Mouse (Mus musculus) cortical plate, adult 2 months (tissue): Measurements from ENCODE around the gene Ptpn5.

Source experiments
- CTCF ChIP-seq: fragments of 200-500 bp; IDR thresholded peaks from 2 replicates; pipeline ENCODE4 v1.5.1; 2011; ENCODE audit warnings: mild to moderate bottlenecking, control low read depth, low read length; ENCODE audit not compliant: insufficient read depth; ENCODE audit errors: extremely low read depth
- POLR2A ChIP-seq: fragments of 200-500 bp; IDR thresholded peaks from 2 replicates; pipeline ENCODE4 v1.6.1; 2011; ENCODE audit warnings: mild to moderate bottlenecking, low read length, control low read depth; ENCODE audit not compliant: insufficient read depth; ENCODE audit errors: extremely low read depth

DNA sequence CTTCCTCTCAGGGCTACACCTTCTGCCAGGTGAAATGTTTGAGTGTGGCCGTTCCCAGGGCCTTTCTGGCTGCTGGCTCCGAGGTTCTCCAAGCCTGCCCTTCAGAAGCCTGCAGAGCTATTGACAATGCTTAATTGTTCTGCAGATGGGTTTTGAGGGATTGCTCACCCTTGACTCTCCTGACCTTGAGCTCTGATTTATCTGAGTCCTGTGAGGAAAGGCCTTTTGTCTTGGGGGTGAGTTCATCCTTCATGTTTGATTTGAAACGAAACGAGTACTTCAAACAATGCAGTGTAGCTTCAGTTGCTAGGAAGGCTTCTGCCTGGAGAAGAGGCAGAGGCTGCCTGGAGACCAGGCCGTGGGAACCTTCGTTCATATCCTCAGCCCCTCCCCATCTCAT is 10.8 kb upstream of the Ptpn5 start:
- no peak for TF ChIP-seq POLR2A
- no peak for TF ChIP-seq CTCF
